In the genomic region with DNA sequence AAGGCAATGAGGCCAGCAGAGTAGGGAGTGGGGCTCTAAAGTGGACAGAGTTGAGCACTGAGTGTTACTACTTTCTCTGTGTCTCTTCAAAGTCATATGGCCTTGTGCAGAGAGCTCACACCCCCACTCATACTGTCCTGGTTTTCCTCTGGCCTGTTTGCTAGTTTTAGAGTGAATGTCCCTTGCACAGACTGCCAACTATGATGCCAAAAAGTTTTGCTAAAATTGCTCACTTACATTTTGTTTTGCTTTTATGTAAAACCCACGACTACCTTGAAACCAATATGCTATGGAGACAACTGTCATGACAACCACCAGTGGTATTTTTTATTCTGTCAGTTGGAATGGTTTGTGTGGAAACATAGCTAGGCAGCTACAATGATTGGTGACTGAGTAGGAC, we compare ENCODE assay signal across 14 mouse cellular contexts.
"Had no signal": no experiment of that assay in that cellular context is flagged by ENCODE, and none has a peak within 500 bp of the region (broad histone marks: within the 10 kb centered on the region; RNA-seq: fewer than 3 reads in every experiment).

No protein-coding gene starts in this region.

- H3K9ac ChIP-seq: limb, embryonic 15.5 days; liver, embryonic 12.5 days; lung, embryonic 14.5 days; neural tube, embryonic 15.5 days; stomach, embryonic 15.5 days had no signal

- H3K36me3 ChIP-seq: limb, embryonic 15.5 days; liver, embryonic 12.5 days; neural tube, embryonic 15.5 days; stomach, embryonic 15.5 days had no signal

- H3K27ac ChIP-seq: kidney, postnatal 0 days; limb, embryonic 15.5 days; liver, embryonic 12.5 days; neural tube, embryonic 15.5 days; stomach, embryonic 15.5 days had no signal

- H3K4me1 ChIP-seq: stomach, embryonic 15.5 days had no signal

- H3K4me2 ChIP-seq: limb, embryonic 15.5 days; liver, embryonic 12.5 days; lung, embryonic 14.5 days; midbrain, embryonic 11.5 days; neural tube, embryonic 15.5 days; stomach, embryonic 15.5 days had no signal

- H3K27me3 ChIP-seq: limb, embryonic 15.5 days; liver, embryonic 12.5 days; neural tube, embryonic 15.5 days; stomach, embryonic 15.5 days had no signal

- DNase-seq: kidney, adult 11 months; kidney, adult 9 months; kidney, postnatal 36 days; lung, postnatal 10 days; lung, postnatal 4 days; thymus, postnatal 36 days had no signal

- H3K4me3 ChIP-seq: limb, embryonic 15.5 days; liver, embryonic 12.5 days; myocyte; neural tube, embryonic 15.5 days; stomach, embryonic 15.5 days had no signal

- ATAC-seq: liver, embryonic 12.5 days had no signal

- H3K9me3 ChIP-seq: limb, embryonic 15.5 days; liver, embryonic 12.5 days; neural tube, embryonic 15.5 days; stomach, embryonic 15.5 days had no signal
